Mouse (Mus musculus) 3T3-L1 (cell line): ENCODE data around the gene Swap70.

ENCODE experiments used
- DNase-seq: peaks from one replicate; pipeline ENCODE4 v3.0.0-alpha.2; 2015; ENCODE audit warnings: low read depth, low spot score

Gene Swap70

GRCm38 (mm10) chr7:110237837-110238451, 16.4 kb downstream of the Swap70 start:
- peak; percentile 68 for DNase-seq

GRCm38 (mm10) chr7:110239590-110239989, 18.1 kb downstream of the Swap70 start:
- no peak for DNase-seq

GRCm38 (mm10) chr7:110241472-110242289, 20.2 kb downstream of the Swap70 start:
- no peak for DNase-seq

GRCm38 (mm10) chr7:110242290-110242581, 20.7 kb downstream of the Swap70 start:
- DNase-seq, result no peak

- no peak for DNase-seq
Measured at GRCm38 (mm10) chr7:110245128-110245527, 23.6 kb downstream of the Swap70 start.

GRCm38 (mm10) chr7:110246526-110246925, 25.0 kb downstream of the Swap70 start:
- no peak for DNase-seq

GRCm38 (mm10) chr7:110247801-110248200, 26.3 kb downstream of the Swap70 start:
- DNase-seq, result peak; percentile 87

GRCm38 (mm10) chr7:110248677-110249076, 27.2 kb downstream of the Swap70 start:
- DNase-seq, result peak; percentile 34

- no peak for DNase-seq
Measured at GRCm38 (mm10) chr7:110253861-110254260, 32.4 kb downstream of the Swap70 start.

GRCm38 (mm10) chr7:110254395-110254794, 32.9 kb downstream of the Swap70 start:
- no peak for DNase-seq

- no peak for DNase-seq
Measured at GRCm38 (mm10) chr7:110257059-110257458, 35.5 kb downstream of the Swap70 start.

- no peak for DNase-seq
Measured at GRCm38 (mm10) chr7:110258196-110258950, 36.9 kb downstream of the Swap70 start.

GRCm38 (mm10) chr7:110259966-110260711, 38.6 kb downstream of the Swap70 start:
- peak; percentile 56 for DNase-seq

- DNase-seq, result no peak
Measured at GRCm38 (mm10) chr7:110261807-110262206, 40.3 kb downstream of the Swap70 start.

- DNase-seq, result no peak
Measured at GRCm38 (mm10) chr7:110262661-110263060, 41.1 kb downstream of the Swap70 start.

- no peak for DNase-seq
Measured at GRCm38 (mm10) chr7:110263474-110263873, 42.0 kb downstream of the Swap70 start.

GRCm38 (mm10) chr7:110265796-110266195, 44.3 kb downstream of the Swap70 start:
- peak; percentile 90 for DNase-seq

- DNase-seq, result no peak
Measured at GRCm38 (mm10) chr7:110267014-110267413, 45.5 kb downstream of the Swap70 start.

- DNase-seq, result no peak
Measured at GRCm38 (mm10) chr7:110267994-110268393, 46.5 kb downstream of the Swap70 start.

GRCm38 (mm10) chr7:110268511-110268910, 47.0 kb downstream of the Swap70 start:
- no peak for DNase-seq

GRCm38 (mm10) chr7:110269777-110270176, 48.3 kb downstream of the Swap70 start:
- DNase-seq, result no peak

- no peak for DNase-seq
Measured at GRCm38 (mm10) chr7:110270455-110270854, 48.9 kb downstream of the Swap70 start.
